Mouse (Mus musculus): Measurements from ENCODE around the gene Nf2. TPM values are rescaled to one million over a fixed set of nuclear protein-coding genes. Genes with fewer than 3 reads are reported as not detected.

Gene Nf2
- total and polyA plus RNA-seq, 3 experiments, result 45.2 to 103 (median 50.7) TPM

GRCm38 (mm10) chr11:4756460-4756859 lies 92.9 kb downstream of the Nf2 start:
- no peak for DNase-seq (ENCODE audit: extremely low read depth)
- Histone ChIP-seq H3K27me3 (replicated peaks) (peaks cover 2% of the 10 kb centered on the region), H3K27ac (ENCODE audit: insufficient read depth, low read depth) (no peak overlapping the region), H3K79me2 (replicated peaks; ENCODE audit: control insufficient read depth, extremely low read depth, insufficient read depth, poor library complexity, severe bottlenecking) (no peaks in the 10 kb centered on the region), H3K9me3 (replicated peaks; ENCODE audit: low read length) (peaks cover 8% of the 10 kb centered on the region), H3K9ac (ENCODE audit: insufficient read depth, low read depth) (no peak overlapping the region), H3K4me2 (ENCODE audit: insufficient read depth, low read depth, poor library complexity, severe bottlenecking) (no peak overlapping the region), H3K4me1 (ENCODE audit: control insufficient read depth in 1 of 2, insufficient read depth in 2 of 2) (peaks cover 4 to 45% of the 10 kb centered on the region in 2 experiments; a peak in 3 of 4 replicates), H3K4me3 (replicated peaks in 1 of 3; ENCODE audit: low read depth in 2 of 3, low read length in 2 of 3, poor library complexity in 1 of 3) (no peak overlapping the region), H3K36me3 (replicated peaks in 1 of 2; ENCODE audit: control insufficient read depth in 1 of 2, insufficient read depth in 1 of 2, low read length in 1 of 2) (peaks cover 0 to 1% of the 10 kb centered on the region in 2 experiments)
- TF ChIP-seq HCFC1 (IDR thresholded peaks at IDR 0.05; ENCODE audit: low read depth, low read length) (no peak), TCF12 (IDR thresholded peaks at IDR 0.05; ENCODE audit: low read depth, low read length) (no peak), E2F4 (IDR thresholded peaks at IDR 0.05; ENCODE audit: insufficient replicate concordance, low read depth, low read length) (no peak), ZKSCAN1 (IDR thresholded peaks at IDR 0.05; ENCODE audit: borderline replicate concordance, low read depth, low read length) (no peak), ELF1 (IDR thresholded peaks at IDR 0.05; ENCODE audit: low read depth, low read length) (no peak), MAZ (IDR thresholded peaks at IDR 0.05; ENCODE audit: low read depth, low read length) (no peak), NELFE (IDR thresholded peaks at IDR 0.05; ENCODE audit: low read depth, low read length) (no peak)
- in situ Hi-C loops (cut with MboI; ENCODE audit: low pct_ligation_motif_present, low pct_unique_long_range_greater_than_20kb, low sequenced_read_pairs) (no loop called here), dilution Hi-C loops (cut with MboI; ENCODE audit: extremely low pct_ligation_motif_present, extremely low pct_unique_long_range_greater_than_20kb, low sequenced_read_pairs) (no loop called here)

GRCm38 (mm10) chr11:4754867-4755266 lies 94.5 kb downstream of the Nf2 start:
- in situ Hi-C loops (cut with MboI; ENCODE audit: low pct_ligation_motif_present, low pct_unique_long_range_greater_than_20kb, low sequenced_read_pairs) (no loop called here), dilution Hi-C loops (cut with MboI; ENCODE audit: extremely low pct_ligation_motif_present, extremely low pct_unique_long_range_greater_than_20kb, low sequenced_read_pairs) (no loop called here)
- Histone ChIP-seq H3K9me3 (replicated peaks; ENCODE audit: low read length) (peaks cover 8% of the 10 kb centered on the region), H3K36me3 (replicated peaks in 1 of 2; ENCODE audit: control insufficient read depth in 1 of 2, insufficient read depth in 1 of 2, low read length in 1 of 2) (peaks cover 0 to 1% of the 10 kb centered on the region in 2 experiments), H3K4me2 (ENCODE audit: insufficient read depth, low read depth, poor library complexity, severe bottlenecking) (no peak overlapping the region), H3K27me3 (replicated peaks) (peaks cover 6% of the 10 kb centered on the region), H3K9ac (ENCODE audit: insufficient read depth, low read depth) (no peak overlapping the region), H3K4me1 (ENCODE audit: control insufficient read depth in 1 of 2, insufficient read depth in 2 of 2) (peaks cover 4 to 32% of the 10 kb centered on the region in 2 experiments; a peak in 3 of 4 replicates), H3K4me3 (replicated peaks in 1 of 3; ENCODE audit: low read depth in 2 of 3, low read length in 2 of 3, poor library complexity in 1 of 3) (no peak overlapping the region), H3K79me2 (replicated peaks; ENCODE audit: control insufficient read depth, extremely low read depth, insufficient read depth, poor library complexity, severe bottlenecking) (no peaks in the 10 kb centered on the region), H3K27ac (ENCODE audit: insufficient read depth, low read depth) (no peak overlapping the region)
- no peak for DNase-seq (ENCODE audit: extremely low read depth)
- TF ChIP-seq SIN3A (IDR thresholded peaks at IDR 0.05; ENCODE audit: low read length) (no peak), ETS1 (conservative IDR thresholded peaks at IDR 0.05; ENCODE audit: low read depth, low read length) (no peak), POLR2A (IDR thresholded peaks at IDR 0.05; ENCODE audit: low read depth, low read length) (no peak), IRF4 (IDR thresholded peaks at IDR 0.05; ENCODE audit: low read depth, low read length) (no peak), CHD1 (IDR thresholded peaks at IDR 0.05; ENCODE audit: low read depth, low read length) (no peak), POLR2AphosphoS2 (IDR thresholded peaks at IDR 0.05; ENCODE audit: low read depth, low read length) (no peak), TBP (conservative IDR thresholded peaks at IDR 0.05; ENCODE audit: low read depth, low read length) (no peak), PAX5 (IDR thresholded peaks at IDR 0.05; ENCODE audit: low read length) (no peak), NELFE (IDR thresholded peaks at IDR 0.05; ENCODE audit: low read depth, low read length) (no peak), HCFC1 (IDR thresholded peaks at IDR 0.05; ENCODE audit: low read depth, low read length) (no peak), ZKSCAN1 (IDR thresholded peaks at IDR 0.05; ENCODE audit: borderline replicate concordance, low read depth, low read length) (no peak)

Data from CH12.LX (cell line).